Comparison of ENCODE assay signal across 11 mouse cellular contexts in the genomic region with DNA sequence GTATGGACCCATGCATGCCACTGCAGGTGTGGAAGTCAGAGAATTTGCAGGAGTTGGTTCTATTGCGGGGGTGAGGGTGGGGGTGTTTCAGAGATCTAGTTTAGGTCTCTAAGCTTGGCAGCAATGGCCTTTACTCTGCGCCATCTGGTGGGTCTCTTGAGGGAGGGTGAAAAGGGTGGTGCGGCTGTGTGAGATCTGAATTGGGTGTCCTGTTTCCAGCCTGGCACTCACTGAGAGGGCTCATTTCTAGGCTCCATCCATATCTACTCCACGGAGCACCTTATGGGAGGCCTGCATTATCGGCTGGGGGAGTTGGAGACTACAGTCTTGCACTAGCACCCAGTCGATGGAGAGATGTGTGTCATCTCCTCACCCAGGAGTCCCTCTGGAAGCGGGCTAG.
DNase-seq lines count a peak whose midpoint lies in the region; ATAC-seq and TF ChIP-seq lines count a peak whose summit lies in the region.
"Had no signal": no experiment of that assay in that cellular context is flagged by ENCODE, and none has a peak within 500 bp of the region (broad histone marks: within the 10 kb centered on the region; RNA-seq: fewer than 3 reads in every experiment).

No protein-coding gene starts in this region.

- ATAC-seq in forebrain, postnatal 0 days = peak; percentile 21; the same call in 1 of the 2 replicates
- no peak for ATAC-seq in forebrain, embryonic 15.5 days (replicated peaks)
- no peak for ATAC-seq in kidney, embryonic 14.5 days (ENCODE audit: low FRiP score, low TSS enrichment)
- no peak for ATAC-seq in embryonic facial prominence, embryonic 13.5 days (ENCODE audit: insufficient number of reproducible peaks, insufficient read depth, low FRiP score, low TSS enrichment, low read depth)
- no peak for ATAC-seq in limb, embryonic 14.5 days (ENCODE audit: low FRiP score, low read depth)
- ATAC-seq: Patski had no signal

- DNase-seq in forebrain, postnatal 0 days = no peak
- no peak for DNase-seq in kidney, adult 18-20 months
- no peak for DNase-seq in limb, embryonic 14.5 days (ENCODE audit: low spot score)
- no peak for DNase-seq in embryo, embryonic 11 days
- DNase-seq in adipocyte (ENCODE audit: low spot score) = no peak
- DNase-seq: adrenal gland, postnatal 10 days; thymus, adult 18-20 months had no signal

- no peak overlapping the region for H3K4me2 ChIP-seq in forebrain, postnatal 0 days (ENCODE audit: low read depth)
- no peak overlapping the region for H3K4me2 ChIP-seq in forebrain, embryonic 15.5 days (replicated peaks)
- no peak overlapping the region for H3K4me2 ChIP-seq in kidney, embryonic 14.5 days (replicated peaks; ENCODE audit: low read depth, low read length)
- H3K4me2 ChIP-seq in embryonic facial prominence, embryonic 13.5 days = peak overlapping the region; percentile 57; the same call in 1 of the 2 replicates
- 0 out of 2 replicates have a peak overlapping the region, but pooled peaks have one; percentile 44 for H3K4me2 ChIP-seq in limb, embryonic 14.5 days (replicated peaks; ENCODE audit: low read depth, low read length, severe bottlenecking)

- TF ChIP-seq CTCF in forebrain, postnatal 0 days (IDR thresholded peaks at IDR 0.05; ENCODE audit: low read depth) = no peak

- H3K27me3 ChIP-seq in forebrain, postnatal 0 days (ENCODE audit: insufficient read depth, low read length) = no peaks in the 10 kb centered on the region
- H3K27me3 ChIP-seq in forebrain, embryonic 15.5 days = no peaks in the 10 kb centered on the region
- no peaks in the 10 kb centered on the region for H3K27me3 ChIP-seq in kidney, embryonic 14.5 days (ENCODE audit: control insufficient read depth, insufficient read depth, low read length)
- H3K27me3 ChIP-seq in embryonic facial prominence, embryonic 13.5 days = no peaks in the 10 kb centered on the region
- H3K27me3 ChIP-seq in limb, embryonic 14.5 days (ENCODE audit: control insufficient read depth, insufficient read depth, low read length) = no peaks in the 10 kb centered on the region
- H3K27me3 ChIP-seq: Patski had no signal

- peaks cover 3% of the 10 kb centered on the region; the same call in 1 of the 2 replicates for H3K4me1 ChIP-seq in forebrain, postnatal 0 days (ENCODE audit: insufficient read depth)
- peaks cover 50% of the 10 kb centered on the region for H3K4me1 ChIP-seq in forebrain, embryonic 15.5 days
- peaks cover 67% of the 10 kb centered on the region for H3K4me1 ChIP-seq in kidney, embryonic 14.5 days (ENCODE audit: control insufficient read depth, insufficient read depth, low read length)
- peaks cover 81% of the 10 kb centered on the region for H3K4me1 ChIP-seq in embryonic facial prominence, embryonic 13.5 days
- H3K4me1 ChIP-seq in limb, embryonic 14.5 days (ENCODE audit: control insufficient read depth, insufficient read depth, low read length) = peaks cover 50% of the 10 kb centered on the region

- no peak overlapping the region for H3K27ac ChIP-seq in forebrain, postnatal 0 days (ENCODE audit: low read depth, low read length)
- H3K27ac ChIP-seq in forebrain, embryonic 15.5 days (replicated peaks) = no peak overlapping the region
- H3K27ac ChIP-seq in kidney, embryonic 14.5 days (ENCODE audit: low read depth, low read length) = peak overlapping the region; percentile 53
- H3K27ac ChIP-seq in embryonic facial prominence, embryonic 13.5 days = peak overlapping the region; percentile 93
- H3K27ac ChIP-seq in limb, embryonic 14.5 days (replicated peaks; ENCODE audit: low read depth, low read length) = peak overlapping the region; percentile 56

- no peak for TF ChIP-seq POLR2A in limb, embryonic 14.5 days (IDR thresholded peaks at IDR 0.05; ENCODE audit: borderline replicate concordance, extremely low read depth, insufficient read depth, insufficient read length)

- H3K9ac ChIP-seq in forebrain, postnatal 0 days = no peak overlapping the region
- H3K9ac ChIP-seq in forebrain, embryonic 15.5 days (replicated peaks) = no peak overlapping the region
- H3K9ac ChIP-seq in kidney, embryonic 14.5 days (ENCODE audit: low read depth, low read length) = no peak overlapping the region
- no peak overlapping the region for H3K9ac ChIP-seq in embryonic facial prominence, embryonic 13.5 days
- H3K9ac ChIP-seq in limb, embryonic 14.5 days (ENCODE audit: low read depth, low read length, severe bottlenecking) = no peak overlapping the region

- WGBS in forebrain, postnatal 0 days = 65% methylated on average over 7 of the region's 7 CpGs
- WGBS in forebrain, embryonic 15.5 days = 63% methylated on average over 7 of the region's 7 CpGs
- WGBS in kidney, embryonic 14.5 days = 71% methylated on average over 7 of the region's 7 CpGs
- 49% methylated on average over 7 of the region's 7 CpGs for WGBS in embryonic facial prominence, embryonic 13.5 days
- 56% methylated on average over 7 of the region's 7 CpGs for WGBS in limb, embryonic 14.5 days

- H3K9me3 ChIP-seq in forebrain, postnatal 0 days (ENCODE audit: low read length) = no peaks in the 10 kb centered on the region
- no peaks in the 10 kb centered on the region for H3K9me3 ChIP-seq in forebrain, embryonic 15.5 days
- H3K9me3 ChIP-seq in kidney, embryonic 14.5 days (ENCODE audit: control insufficient read depth, low read length) = no peaks in the 10 kb centered on the region
- no peaks in the 10 kb centered on the region for H3K9me3 ChIP-seq in embryonic facial prominence, embryonic 13.5 days
- no peaks in the 10 kb centered on the region for H3K9me3 ChIP-seq in limb, embryonic 14.5 days (ENCODE audit: control insufficient read depth, low read length)

- H3K36me3 ChIP-seq in forebrain, postnatal 0 days (ENCODE audit: insufficient read depth) = no peaks in the 10 kb centered on the region
- no peaks in the 10 kb centered on the region for H3K36me3 ChIP-seq in forebrain, embryonic 15.5 days
- H3K36me3 ChIP-seq in kidney, embryonic 14.5 days (ENCODE audit: control insufficient read depth, insufficient read depth, low read length) = no peaks in the 10 kb centered on the region
- H3K36me3 ChIP-seq in embryonic facial prominence, embryonic 13.5 days = no peaks in the 10 kb centered on the region
- H3K36me3 ChIP-seq in limb, embryonic 14.5 days (ENCODE audit: control insufficient read depth, insufficient read depth, low read length) = no peaks in the 10 kb centered on the region

- no peak overlapping the region for H3K4me3 ChIP-seq in forebrain, postnatal 0 days (ENCODE audit: low read depth, low read length)
- H3K4me3 ChIP-seq in forebrain, embryonic 15.5 days = no peak overlapping the region
- no peak overlapping the region for H3K4me3 ChIP-seq in kidney, embryonic 14.5 days (ENCODE audit: low read length)
- H3K4me3 ChIP-seq in embryonic facial prominence, embryonic 13.5 days = no peak overlapping the region
- no peak overlapping the region for H3K4me3 ChIP-seq in limb, embryonic 14.5 days (replicated peaks; ENCODE audit: low read length)

Comparison
In these comparisons a context has a peak if more than half of its experiments do, and no peak if none do; other contexts are left out.
1. H3K27ac ChIP-seq: peak in kidney, embryonic 14.5 days (single experiment), embryonic facial prominence, embryonic 13.5 days (single experiment) and limb, embryonic 14.5 days (single experiment); none in forebrain, postnatal 0 days (single experiment) and forebrain, embryonic 15.5 days (single experiment).
2. H3K4me2 ChIP-seq: peak in embryonic facial prominence, embryonic 13.5 days (single experiment) and limb, embryonic 14.5 days (single experiment); none in forebrain, postnatal 0 days (single experiment), forebrain, embryonic 15.5 days (single experiment) and kidney, embryonic 14.5 days (single experiment).